Mouse (Mus musculus) bone marrow macrophage, adult 2 months (primary cell): ENCODE results near the gene Ccdc175. TPM values are rescaled to one million over a fixed set of nuclear protein-coding genes. Genes with fewer than 3 reads are reported as not detected.

ENCODE experiments used
- H3K27ac ChIP-seq: 2 replicates; pipeline ENCODE4 v1.5.1; 2012; ENCODE audit warnings: low read depth, low read length; ENCODE audit not compliant: insufficient read depth
- H3K4me1 ChIP-seq: 2 replicates; pipeline ENCODE4 v1.6.1; 2012; ENCODE audit warnings: low read length; ENCODE audit not compliant: control insufficient read depth, insufficient read depth
- H3K4me3 ChIP-seq: 2 replicates; pipeline ENCODE4 v1.5.1; 2012; ENCODE audit warnings: mild to moderate bottlenecking, low read length, moderate library complexity; ENCODE audit not compliant: insufficient read depth
- CTCF ChIP-seq: IDR thresholded peaks from 2 replicates; pipeline ENCODE4 v1.5.1; 2012; ENCODE audit warnings: low read depth, mild to moderate bottlenecking, low read length, moderate library complexity
- POLR2A ChIP-seq: IDR thresholded peaks from 2 replicates; pipeline ENCODE4 v1.6.1; 2012; ENCODE audit warnings: mild to moderate bottlenecking, low read depth, low read length, borderline replicate concordance
- polyA plus RNA-seq: library from polyadenylated mRNA; stranded (reverse); fragments of >200 nt; gene quantifications from 2 replicates; pipeline ENCODE4 v1.2.4, GENCODE M21; 2012; ENCODE audit not compliant: missing spikeins, insufficient read depth, insufficient read length

Ccdc175 gene
- polyA plus RNA-seq, 1 experiment, result not detected

GRCm38 (mm10) chr12:72082370-72082769 lies 102.5 kb downstream of the Ccdc175 start:
- TF ChIP-seq POLR2A, result no peak
- no peak for TF ChIP-seq CTCF
- H3K27ac ChIP-seq, result no peak overlapping the region
- peaks cover 10% of the 10 kb centered on the region for H3K4me1 ChIP-seq
- H3K4me3 ChIP-seq, result no peak overlapping the region

DNA sequence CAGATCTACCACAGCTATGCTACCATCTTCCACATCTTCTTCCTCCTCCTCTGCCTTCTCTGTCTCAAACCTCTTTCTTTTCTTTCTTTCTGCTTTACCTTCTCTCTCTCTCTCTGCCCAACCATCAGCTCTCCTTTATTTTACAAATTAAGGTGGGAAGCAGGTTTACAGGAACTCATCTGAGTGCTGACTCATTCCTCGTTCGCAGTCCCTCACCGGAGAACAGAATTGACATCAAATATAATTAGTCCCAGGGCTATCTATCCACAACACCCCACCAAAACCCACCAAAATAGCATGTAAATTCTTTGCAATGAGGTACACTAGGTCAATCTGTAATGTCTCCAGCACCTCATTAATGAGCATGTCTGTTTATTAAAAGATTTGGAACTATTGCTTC lies 102.9 kb downstream of the Ccdc175 start:
- Histone ChIP-seq H3K4me1 (peaks cover 9% of the 10 kb centered on the region), H3K27ac (no peak overlapping the region), H3K4me3 (no peak overlapping the region)
- no peak for TF ChIP-seq CTCF
- no peak for TF ChIP-seq POLR2A

DNA sequence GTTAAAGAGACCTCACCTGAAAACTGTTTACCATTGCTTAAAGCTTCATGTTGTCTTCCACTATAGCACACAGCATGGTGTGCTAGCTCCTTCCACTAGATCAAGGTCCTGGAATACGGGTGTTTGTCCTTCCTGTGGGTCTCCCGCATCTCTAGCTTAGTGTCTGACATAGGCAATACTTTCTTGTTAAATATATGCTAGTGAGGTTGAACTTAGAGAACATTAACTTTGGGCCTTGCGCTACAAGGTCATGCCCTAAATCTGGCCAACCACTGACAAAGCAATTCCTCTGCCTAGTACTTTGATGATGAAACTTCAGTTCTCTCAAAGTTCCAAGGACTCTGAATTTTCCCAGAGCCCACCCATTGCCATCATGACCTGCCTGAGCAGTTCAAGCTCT lies 106.6 kb downstream of the Ccdc175 start:
- H3K4me3 ChIP-seq, result no peak overlapping the region
- no peak for TF ChIP-seq POLR2A
- no peak for TF ChIP-seq CTCF
- H3K27ac ChIP-seq, result no peak overlapping the region
- H3K4me1 ChIP-seq, result no peaks in the 10 kb centered on the region

DNA sequence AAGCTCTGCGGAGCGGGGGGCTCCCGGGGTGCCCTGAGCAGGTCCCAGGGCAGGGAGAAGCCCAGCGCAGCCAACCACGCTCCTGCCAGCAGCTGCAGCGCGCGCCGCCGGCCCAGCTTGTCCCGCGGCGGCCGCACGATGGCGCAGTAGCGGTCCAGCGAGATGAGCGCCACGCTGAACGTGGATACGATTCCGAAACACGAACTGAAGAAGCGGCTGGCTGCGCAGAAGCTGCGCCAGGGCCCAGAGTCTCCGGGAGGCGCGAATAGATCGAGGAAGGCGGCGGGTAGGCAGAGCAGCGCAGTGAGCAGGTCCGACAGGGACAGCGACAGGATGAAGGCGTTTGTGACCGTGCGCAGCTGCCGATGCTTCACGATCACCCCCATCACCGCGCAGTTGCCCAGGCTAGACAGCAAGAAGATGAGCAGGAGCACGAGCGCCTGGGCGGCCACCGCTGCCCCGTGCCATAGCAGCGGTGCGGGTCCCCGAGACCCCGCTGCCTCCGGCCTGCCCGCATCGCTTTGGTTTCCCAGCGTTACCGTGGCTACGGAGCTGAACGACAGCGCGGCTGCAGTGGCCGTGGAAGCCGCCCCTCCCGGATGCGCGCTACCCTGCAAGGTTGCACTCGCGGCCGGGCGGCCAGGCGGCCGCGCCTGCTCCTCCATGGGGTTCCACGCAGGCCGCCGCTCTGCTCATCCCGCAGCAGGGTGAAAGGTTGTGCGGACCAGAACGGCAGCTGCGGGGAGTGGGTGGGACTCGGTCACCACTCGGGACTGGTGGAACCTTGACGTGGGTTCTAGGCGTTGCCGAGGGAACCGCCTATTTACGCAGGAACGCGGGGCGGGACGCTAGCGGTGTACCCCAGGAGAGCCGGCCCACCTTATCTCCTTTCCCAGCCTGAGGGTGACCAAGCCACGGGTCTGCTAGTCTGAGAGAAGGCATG lies 114.2 kb downstream of the Ccdc175 start, which contains the start of gene Gpr135:
TSS of gene Gpr135 (minus strand) at position 799 of the 943 bp plus-strand sequence.
- peak within 1 kb of the TSS; percentile 91 for H3K4me3 ChIP-seq
- H3K4me1 ChIP-seq, result no peaks in the 10 kb centered on the region
- TF ChIP-seq POLR2A (no peak), CTCF (peak; percentile 27)
- H3K27ac ChIP-seq, result no peak within 1 kb of the TSS

- peak overlapping the region; percentile 91 for H3K4me3 ChIP-seq
- H3K27ac ChIP-seq, result no peak overlapping the region
- no peaks in the 10 kb centered on the region for H3K4me1 ChIP-seq
- TF ChIP-seq POLR2A (no peak), CTCF (no peak)
These were observed 115.1 kb downstream of the Ccdc175 start for GRCm38 (mm10) chr12:72069626-72070326.

DNA sequence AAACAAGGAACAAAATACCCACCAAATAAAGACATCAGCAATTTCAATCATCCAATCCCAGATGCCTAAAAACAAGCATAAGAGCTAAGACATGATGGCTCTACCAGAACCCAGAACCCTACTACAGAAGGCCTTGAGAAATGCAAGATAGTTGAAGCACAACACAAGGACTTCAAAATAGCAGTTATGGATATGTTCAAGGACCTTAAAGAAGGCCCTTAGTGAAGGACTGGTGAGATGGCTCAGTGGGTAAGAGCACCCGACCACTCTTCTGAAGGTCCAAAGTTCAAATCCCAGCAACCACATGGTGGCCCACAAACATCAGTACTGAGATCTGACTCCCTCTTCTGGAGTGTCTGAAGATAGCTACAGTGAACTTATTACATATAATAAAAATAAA lies 127.0 kb downstream of the Ccdc175 start:
- TF ChIP-seq POLR2A (no peak), CTCF (no peak)
- Histone ChIP-seq H3K4me1 (no peaks in the 10 kb centered on the region), H3K27ac (no peak overlapping the region), H3K4me3 (no peak overlapping the region)

GRCm38 (mm10) chr12:72053851-72054250 lies 131.0 kb downstream of the Ccdc175 start:
- no peaks in the 10 kb centered on the region for H3K4me1 ChIP-seq
- TF ChIP-seq POLR2A (no peak), CTCF (no peak)
- H3K27ac ChIP-seq, result no peak overlapping the region
- no peak overlapping the region for H3K4me3 ChIP-seq

GRCm38 (mm10) chr12:72053303-72053702 lies 131.5 kb downstream of the Ccdc175 start:
- no peak for TF ChIP-seq POLR2A
- TF ChIP-seq CTCF, result no peak
- Histone ChIP-seq H3K4me1 (no peaks in the 10 kb centered on the region), H3K4me3 (no peak overlapping the region), H3K27ac (no peak overlapping the region)

DNA sequence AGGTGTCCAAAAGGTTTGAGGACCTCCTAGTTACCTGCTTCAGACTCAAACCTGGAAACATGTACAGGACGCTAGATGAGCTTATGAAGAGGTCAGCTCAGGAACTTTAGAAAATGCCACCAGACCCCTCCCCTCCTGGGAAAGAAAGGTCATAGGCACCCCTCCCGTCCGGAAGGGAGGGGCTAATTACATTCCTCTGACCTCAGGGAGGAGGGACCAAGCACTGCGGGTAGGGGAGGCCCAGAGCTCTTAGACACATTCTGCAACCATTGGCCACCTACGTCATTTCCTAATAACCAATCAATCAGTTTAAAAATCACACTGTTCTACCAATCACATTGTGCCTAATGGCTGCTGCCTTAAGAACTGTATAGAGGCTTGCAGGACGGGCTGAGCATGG lies 132.3 kb downstream of the Ccdc175 start:
- Histone ChIP-seq H3K4me1 (no peaks in the 10 kb centered on the region), H3K27ac (no peak overlapping the region), H3K4me3 (no peak overlapping the region)
- TF ChIP-seq CTCF (no peak), POLR2A (no peak)

Other genes with a start within 250 kb of the Ccdc175 start
- gene Gpr135, start 113.9 kb downstream of the Ccdc175 start, polyA plus RNA-seq, result not detected in 2 replicates
- 1.7 and 1.9 TPM in 2 replicates for gene L3hypdh, start 99.6 kb downstream of the Ccdc175 start, polyA plus RNA-seq
- gene Jkamp, start 99.4 kb downstream of the Ccdc175 start, polyA plus RNA-seq, result 29.7 and 31.8 TPM in 2 replicates
- 1.6 and 3.6 TPM in 2 replicates for gene Rtn1, start 224.0 kb upstream of the Ccdc175 start, polyA plus RNA-seq